Mouse (Mus musculus) bone marrow macrophage, adult 2 months (primary cell): ENCODE measurements at regions not wholly inside any gene's neighbourhood (a gene's known extent, or its start where the extent isn't known, plus 50 kb on each side); places are given as distances from the start of the nearest gene placed in this dataset.

Experiments used
- CTCF ChIP-seq: IDR thresholded peaks from 2 replicates; pipeline ENCODE4 v1.5.1; 2012; ENCODE audit warnings: low read depth, mild to moderate bottlenecking, low read length, moderate library complexity
- POLR2A ChIP-seq: IDR thresholded peaks from 2 replicates; pipeline ENCODE4 v1.6.1; 2012; ENCODE audit warnings: mild to moderate bottlenecking, low read depth, low read length, borderline replicate concordance

GRCm38 (mm10) chr7:36859428-36859827 is 161.5 kb downstream of the Tshz3 start:
- TF ChIP-seq CTCF (no peak), POLR2A (no peak)
